Mouse (Mus musculus): Measurements from ENCODE around the gene Usp43. TPM values are rescaled to one million over a fixed set of nuclear protein-coding genes. Genes with fewer than 3 reads are reported as not detected.

Usp43 gene
- total and polyA plus RNA-seq, 3 experiments: not detected

GRCm38 (mm10) chr11:67828360-67829059 is 93.4 kb downstream of the Usp43 start:
- H3K4me1 ChIP-seq (ENCODE audit: control insufficient read depth in 1 of 2, insufficient read depth in 2 of 2, low read length in 2 of 2): no peaks in the 10 kb centered on the region
- DNase-seq (ENCODE audit: low read depth, low spot score): no peak
- no peak overlapping the region for H3K27ac ChIP-seq (ENCODE audit: control insufficient read depth, low read depth, low read length)
- H3K79me2 ChIP-seq (ENCODE audit: control insufficient read depth, insufficient read depth, low read length, poor library complexity): no peaks in the 10 kb centered on the region
- H3K9ac ChIP-seq (ENCODE audit: control insufficient read depth, low read depth, low read length, poor library complexity, severe bottlenecking): no peak overlapping the region
- H3K27me3 ChIP-seq (ENCODE audit: control insufficient read depth in 1 of 2, insufficient read depth in 2 of 2, low read length in 2 of 2): no peaks in the 10 kb centered on the region
- TF ChIP-seq NELFE (IDR thresholded peaks at IDR 0.05; ENCODE audit: low read depth, low read length) (no peak), TBP (IDR thresholded peaks at IDR 0.05; ENCODE audit: low read depth, low read length) (no peak)
- no peaks in the 10 kb centered on the region for H3K9me3 ChIP-seq (replicated peaks; ENCODE audit: insufficient read depth, low read length)
- H3K4me3 ChIP-seq (ENCODE audit: control insufficient read depth in 1 of 2, insufficient read depth in 1 of 2, low read depth in 2 of 2, low read length in 2 of 2): no peak overlapping the region
- H3K36me3 ChIP-seq (ENCODE audit: control insufficient read depth in 1 of 2, insufficient read depth in 2 of 2, low read length in 2 of 2): no peaks in the 10 kb centered on the region

GRCm38 (mm10) chr11:67821560-67821959 is 100.4 kb downstream of the Usp43 start:
- no peak overlapping the region for H3K27ac ChIP-seq (ENCODE audit: control insufficient read depth, low read depth, low read length)
- no peaks in the 10 kb centered on the region for H3K27me3 ChIP-seq (ENCODE audit: control insufficient read depth in 1 of 2, insufficient read depth in 2 of 2, low read length in 2 of 2)
- H3K9ac ChIP-seq (ENCODE audit: control insufficient read depth, low read depth, low read length, poor library complexity, severe bottlenecking): no peak overlapping the region
- H3K4me1 ChIP-seq (ENCODE audit: control insufficient read depth in 1 of 2, insufficient read depth in 2 of 2, low read length in 2 of 2): no peaks in the 10 kb centered on the region
- TF ChIP-seq UBTF (IDR thresholded peaks at IDR 0.05; ENCODE audit: borderline replicate concordance, insufficient read depth, low read depth, low read length) (no peak), ZMIZ1 (IDR thresholded peaks at IDR 0.05; ENCODE audit: low read depth, low read length) (no peak), RAD21 (IDR thresholded peaks at IDR 0.05; ENCODE audit: low read depth, low read length) (no peak), POLR2AphosphoS5 (IDR thresholded peaks at IDR 0.05; ENCODE audit: borderline replicate concordance, low read depth, low read length) (no peak), ETS1 (IDR thresholded peaks at IDR 0.05; ENCODE audit: low read depth, low read length) (no peak), ZKSCAN1 (IDR thresholded peaks at IDR 0.05; ENCODE audit: low read depth, low read length) (no peak), CTCF (IDR thresholded peaks at IDR 0.05 in 2 of 3, conservative IDR thresholded peaks at IDR 0.05 in 1 of 3; ENCODE audit: control insufficient read depth in 1 of 3, insufficient read depth in 1 of 3, low read depth in 2 of 3, low read length in 3 of 3, poor library complexity in 1 of 3, severe bottlenecking in 1 of 3) (no peak), MXI1 (IDR thresholded peaks at IDR 0.05; ENCODE audit: low read depth, low read length) (no peak), BHLHE40 (IDR thresholded peaks at IDR 0.05; ENCODE audit: borderline replicate concordance, low read depth, low read length) (no peak), POLR2A (IDR thresholded peaks at IDR 0.05; ENCODE audit: control insufficient read depth in 1 of 2, insufficient read depth in 1 of 2, low read depth in 1 of 2, low read length in 2 of 2, poor library complexity in 1 of 2) (no peak), ZC3H11A (IDR thresholded peaks at IDR 0.05; ENCODE audit: low read depth, low read length) (no peak), TBP (IDR thresholded peaks at IDR 0.05; ENCODE audit: low read depth, low read length) (no peak), CHD1 (IDR thresholded peaks at IDR 0.05; ENCODE audit: low read depth, low read length) (no peak)
- no peak overlapping the region for H3K4me3 ChIP-seq (ENCODE audit: control insufficient read depth in 1 of 2, insufficient read depth in 1 of 2, low read depth in 2 of 2, low read length in 2 of 2)
- no peaks in the 10 kb centered on the region for H3K79me2 ChIP-seq (ENCODE audit: control insufficient read depth, insufficient read depth, low read length, poor library complexity)
- no peak for DNase-seq (ENCODE audit: low read depth, low spot score)
- H3K9me3 ChIP-seq (replicated peaks; ENCODE audit: insufficient read depth, low read length): no peaks in the 10 kb centered on the region
- H3K36me3 ChIP-seq (ENCODE audit: control insufficient read depth in 1 of 2, insufficient read depth in 2 of 2, low read length in 2 of 2): no peaks in the 10 kb centered on the region

- TF ChIP-seq CTCF (IDR thresholded peaks at IDR 0.05 in 2 of 3, conservative IDR thresholded peaks at IDR 0.05 in 1 of 3; ENCODE audit: control insufficient read depth in 1 of 3, insufficient read depth in 1 of 3, low read depth in 2 of 3, low read length in 3 of 3, poor library complexity in 1 of 3, severe bottlenecking in 1 of 3) (peak in 1 of 3 experiments; percentile 18; a peak in 1 of 6 replicates), ELF1 (IDR thresholded peaks at IDR 0.05; ENCODE audit: low read depth, low read length) (no peak), TBP (IDR thresholded peaks at IDR 0.05; ENCODE audit: low read depth, low read length) (no peak), SIN3A (IDR thresholded peaks at IDR 0.05; ENCODE audit: low read length) (no peak)
- Histone ChIP-seq H3K4me3 (ENCODE audit: control insufficient read depth in 1 of 2, insufficient read depth in 1 of 2, low read depth in 2 of 2, low read length in 2 of 2) (no peak overlapping the region), H3K4me1 (ENCODE audit: control insufficient read depth in 1 of 2, insufficient read depth in 2 of 2, low read length in 2 of 2) (no peaks in the 10 kb centered on the region), H3K9ac (ENCODE audit: control insufficient read depth, low read depth, low read length, poor library complexity, severe bottlenecking) (no peak overlapping the region), H3K36me3 (ENCODE audit: control insufficient read depth in 1 of 2, insufficient read depth in 2 of 2, low read length in 2 of 2) (no peaks in the 10 kb centered on the region), H3K79me2 (ENCODE audit: control insufficient read depth, insufficient read depth, low read length, poor library complexity) (no peaks in the 10 kb centered on the region), H3K9me3 (replicated peaks; ENCODE audit: insufficient read depth, low read length) (no peaks in the 10 kb centered on the region), H3K27ac (ENCODE audit: control insufficient read depth, low read depth, low read length) (no peak overlapping the region), H3K27me3 (ENCODE audit: control insufficient read depth in 1 of 2, insufficient read depth in 2 of 2, low read length in 2 of 2) (no peaks in the 10 kb centered on the region)
- DNase-seq (ENCODE audit: low read depth, low spot score): no peak
These were observed 101.7 kb downstream of the Usp43 start for GRCm38 (mm10) chr11:67820221-67820620.

All from MEL (cell line).